Mouse (Mus musculus) embryonic facial prominence, embryonic 15.5 days (tissue): ENCODE results near the gene Zmym2. TPM values are rescaled to one million over a fixed set of nuclear protein-coding genes. Genes with fewer than 3 reads are reported as not detected.
"Not testable (repeated sequence)": the region's sequence is repeated elsewhere in the genome, so short reads cannot be mapped to it uniquely, and the experiment has no call there.

Experiments used
- ATAC-seq: fragments of 200-750 bp; cut with Nextera tagmentation; 2 replicates; pipeline ENCODE4 v1.8.0; 2017; ENCODE audit warnings: low read depth, moderate TSS enrichment; ENCODE audit not compliant: insufficient number of reproducible peaks, low FRiP score, low TSS enrichment
- H3K27ac ChIP-seq: fragments of 300-500 bp; sonication (generic); replicated peaks from 2 replicates; pipeline ENCODE4 v1.5.1; 2015; ENCODE audit warnings: mild to moderate bottlenecking, inconsistent platforms
- H3K27me3 ChIP-seq: fragments of 300-500 bp; sonication (generic); 2 replicates; pipeline ENCODE4 v1.6.1; 2015; ENCODE audit warnings: inconsistent platforms
- H3K36me3 ChIP-seq: fragments of 300-500 bp; sonication (generic); 2 replicates; pipeline ENCODE4 v1.6.1; 2015; ENCODE audit warnings: mild to moderate bottlenecking, inconsistent platforms
- H3K4me1 ChIP-seq: fragments of 300-500 bp; sonication (generic); 2 replicates; pipeline ENCODE4 v1.6.1; 2015; ENCODE audit warnings: inconsistent platforms
- H3K4me2 ChIP-seq: fragments of 300-500 bp; sonication (generic); replicated peaks from 2 replicates; pipeline ENCODE4 v1.6.1; 2015; ENCODE audit warnings: mild to moderate bottlenecking, inconsistent platforms
- H3K4me3 ChIP-seq: fragments of 300-500 bp; sonication (generic); replicated peaks from 2 replicates; pipeline ENCODE4 v1.5.1; 2015; ENCODE audit warnings: mild to moderate bottlenecking, inconsistent platforms
- H3K9ac ChIP-seq: fragments of 300-500 bp; sonication (generic); 2 replicates; pipeline ENCODE4 v1.6.1; 2015; ENCODE audit warnings: inconsistent platforms
- H3K9me3 ChIP-seq: fragments of 300-500 bp; sonication (generic); replicated peaks from 2 replicates; pipeline ENCODE4 v1.6.1; 2016; ENCODE audit warnings: inconsistent platforms
- WGBS: fragments of 180-500 bp; shearing (Covaris S2); methylation state at CpG from one replicate; pipeline ENCODE4 v1.1.7; 2015; 5-methylcytosine and 5-hydroxymethylcytosine counted together
- polyA plus RNA-seq: library from polyadenylated mRNA; unstranded; fragments of >200 nt; fragmentation: Nextera tagmentation; extraction: Ambion mirVana; gene quantifications from 2 replicates; pipeline ENCODE4 v1.2.1, GENCODE M21; 2015

Gene Zmym2
- polyA plus RNA-seq, 1 experiment from 2014 or later = 36.6 TPM

GRCm38 (mm10) chr14:56883431-56883830, 3.0 kb upstream of the Zmym2 start:
- Histone ChIP-seq H3K9me3 (no peaks in the 10 kb centered on the region), H3K27me3 (no peaks in the 10 kb centered on the region), H3K27ac (no peak overlapping the region), H3K9ac (no peak overlapping the region), H3K4me2 (no peak overlapping the region), H3K4me3 (no peak overlapping the region), H3K4me1 (peaks cover 8% of the 10 kb centered on the region), H3K36me3 (0 out of 2 replicates have a peak, but pooled peaks cover 2% of the 10 kb centered on the region)
- 97% methylated on average over 1 of the region's 1 CpGs for WGBS
- ATAC-seq = no peak

GRCm38 (mm10) chr14:56885308-56885771, 1.1 kb upstream of the Zmym2 start:
- under 1% methylated on average over 36 of the region's 36 CpGs for WGBS
- H3K4me3 ChIP-seq = peak overlapping the region; percentile 59
- H3K4me2 ChIP-seq = peak overlapping the region; percentile 73
- peak overlapping the region; percentile 94 for H3K27ac ChIP-seq
- 0 out of 2 replicates have a peak, but pooled peaks cover 13% of the 10 kb centered on the region for H3K36me3 ChIP-seq
- ATAC-seq = 0 out of 2 replicates have a peak, but pooled peaks have one; percentile 5
- H3K27me3 ChIP-seq = no peaks in the 10 kb centered on the region
- peak overlapping the region; percentile 28; the same call in 1 of the 2 replicates for H3K9ac ChIP-seq
- H3K4me1 ChIP-seq = peaks cover 13% of the 10 kb centered on the region
- no peaks in the 10 kb centered on the region for H3K9me3 ChIP-seq

- H3K4me1 ChIP-seq = peaks cover 13% of the 10 kb centered on the region
- peak overlapping the region; percentile 59 for H3K4me3 ChIP-seq
- under 1% methylated on average over 35 of the region's 69 CpGs for WGBS
- not testable (repeated sequence) for H3K27me3 ChIP-seq, H3K9me3 ChIP-seq
- H3K36me3 ChIP-seq = 0 out of 2 replicates have a peak, but pooled peaks cover 13% of the 10 kb centered on the region
- ATAC-seq = peak; percentile 98
- peak overlapping the region; percentile 94 for H3K27ac ChIP-seq
- H3K9ac ChIP-seq = peak overlapping the region; percentile 44; the same call in 1 of the 2 replicates
- peak overlapping the region; percentile 73 for H3K4me2 ChIP-seq
Observed at GRCm38 (mm10) chr14:56885986-56886593, 363 bp upstream of the Zmym2 start.

GRCm38 (mm10) chr14:56887514-56887880, 1.0 kb downstream of the Zmym2 start:
- peak overlapping the region; percentile 67 for H3K9ac ChIP-seq
- H3K27ac ChIP-seq = peak overlapping the region; percentile 99
- H3K9me3 ChIP-seq = no peaks in the 10 kb centered on the region
- peak overlapping the region; percentile 59 for H3K4me2 ChIP-seq
- ATAC-seq = no peak
- H3K4me3 ChIP-seq = peak overlapping the region; percentile 71
- 2% methylated on average over 3 of the region's 3 CpGs for WGBS
- no peaks in the 10 kb centered on the region for H3K27me3 ChIP-seq
- peaks cover 15% of the 10 kb centered on the region; the same call in 1 of the 2 replicates for H3K36me3 ChIP-seq
- H3K4me1 ChIP-seq = peaks cover 13% of the 10 kb centered on the region

GRCm38 (mm10) chr14:56887887-56888286, 1.4 kb downstream of the Zmym2 start:
- H3K9me3 ChIP-seq = no peaks in the 10 kb centered on the region
- 0% methylated on average over 9 of the region's 9 CpGs for WGBS
- ATAC-seq = no peak
- H3K4me3 ChIP-seq = peak overlapping the region; percentile 71
- peaks cover 13% of the 10 kb centered on the region for H3K4me1 ChIP-seq
- peaks cover 17% of the 10 kb centered on the region; the same call in 1 of the 2 replicates for H3K36me3 ChIP-seq
- H3K27ac ChIP-seq = peak overlapping the region; percentile 99
- H3K9ac ChIP-seq = peak overlapping the region; percentile 67; the same call in 1 of the 2 replicates
- H3K27me3 ChIP-seq = no peaks in the 10 kb centered on the region
- H3K4me2 ChIP-seq = peak overlapping the region; percentile 59

GRCm38 (mm10) chr14:56888416-56888815, 2.0 kb downstream of the Zmym2 start:
- H3K27me3 ChIP-seq = no peaks in the 10 kb centered on the region
- H3K9ac ChIP-seq = no peak overlapping the region
- H3K27ac ChIP-seq = no peak overlapping the region
- H3K36me3 ChIP-seq = peaks cover 22% of the 10 kb centered on the region
- peak overlapping the region; percentile 59 for H3K4me2 ChIP-seq
- H3K9me3 ChIP-seq = no peaks in the 10 kb centered on the region
- peak overlapping the region; percentile 71 for H3K4me3 ChIP-seq
- ATAC-seq = no peak
- 75% methylated on average over 2 of the region's 2 CpGs for WGBS
- H3K4me1 ChIP-seq = peaks cover 13% of the 10 kb centered on the region

GRCm38 (mm10) chr14:56894417-56894816, 8.0 kb downstream of the Zmym2 start:
- peaks cover 38% of the 10 kb centered on the region for H3K36me3 ChIP-seq
- H3K27me3 ChIP-seq = no peaks in the 10 kb centered on the region
- H3K4me1 ChIP-seq = no peaks in the 10 kb centered on the region
- WGBS = 82% methylated on average over 2 of the region's 2 CpGs
- no peak overlapping the region for H3K4me3 ChIP-seq
- ATAC-seq = no peak
- no peak overlapping the region for H3K27ac ChIP-seq
- no peaks in the 10 kb centered on the region for H3K9me3 ChIP-seq
- no peak overlapping the region for H3K4me2 ChIP-seq
- no peak overlapping the region for H3K9ac ChIP-seq

GRCm38 (mm10) chr14:56896521-56896920, 10.1 kb downstream of the Zmym2 start:
- Histone ChIP-seq H3K36me3 (peaks cover 33% of the 10 kb centered on the region), H3K27ac (no peak overlapping the region), H3K9me3 (no peaks in the 10 kb centered on the region), H3K4me3 (no peak overlapping the region), H3K4me1 (no peaks in the 10 kb centered on the region), H3K27me3 (no peaks in the 10 kb centered on the region), H3K4me2 (no peak overlapping the region), H3K9ac (no peak overlapping the region)
- ATAC-seq = no peak
- WGBS = 100% methylated on average over 1 of the region's 1 CpGs

- Histone ChIP-seq H3K4me2 (no peak overlapping the region), H3K27me3 (no peaks in the 10 kb centered on the region), H3K9me3 (no peaks in the 10 kb centered on the region), H3K27ac (no peak overlapping the region), H3K4me3 (no peak overlapping the region), H3K36me3 (peaks cover 39% of the 10 kb centered on the region), H3K4me1 (no peaks in the 10 kb centered on the region), H3K9ac (no peak overlapping the region)
- 92% methylated on average over 2 of the region's 2 CpGs for WGBS
- ATAC-seq = no peak
Observed at GRCm38 (mm10) chr14:56897475-56897874, 11.0 kb downstream of the Zmym2 start.

- ATAC-seq = no peak
- no peaks in the 10 kb centered on the region for H3K4me1 ChIP-seq
- H3K4me3 ChIP-seq = no peak overlapping the region
- no peak overlapping the region for H3K4me2 ChIP-seq
- H3K9ac ChIP-seq = no peak overlapping the region
- H3K27me3 ChIP-seq = no peaks in the 10 kb centered on the region
- H3K36me3 ChIP-seq = peaks cover 38% of the 10 kb centered on the region
- no peak overlapping the region for H3K27ac ChIP-seq
- H3K9me3 ChIP-seq = no peaks in the 10 kb centered on the region
Observed at GRCm38 (mm10) chr14:56899656-56900055, 13.2 kb downstream of the Zmym2 start.

GRCm38 (mm10) chr14:56903039-56903438, 16.6 kb downstream of the Zmym2 start:
- Histone ChIP-seq H3K36me3 (peaks cover 32% of the 10 kb centered on the region), H3K4me3 (no peak overlapping the region), H3K27ac (no peak overlapping the region), H3K9me3 (no peaks in the 10 kb centered on the region), H3K27me3 (no peaks in the 10 kb centered on the region), H3K4me1 (no peaks in the 10 kb centered on the region), H3K4me2 (no peak overlapping the region), H3K9ac (no peak overlapping the region)
- WGBS = 87% methylated on average over 6 of the region's 6 CpGs
- no peak for ATAC-seq

GRCm38 (mm10) chr14:56905696-56906095, 19.2 kb downstream of the Zmym2 start:
- H3K36me3 ChIP-seq = peaks cover 26% of the 10 kb centered on the region
- no peak overlapping the region for H3K27ac ChIP-seq
- H3K4me3 ChIP-seq = no peak overlapping the region
- WGBS = 86% methylated on average over 1 of the region's 1 CpGs
- no peak for ATAC-seq
- no peaks in the 10 kb centered on the region for H3K27me3 ChIP-seq
- no peak overlapping the region for H3K4me2 ChIP-seq
- no peaks in the 10 kb centered on the region for H3K9me3 ChIP-seq
- H3K4me1 ChIP-seq = no peaks in the 10 kb centered on the region
- H3K9ac ChIP-seq = no peak overlapping the region
